Mouse (Mus musculus) T-helper 1 cell (primary cell): ENCODE measurements around the gene 9130008F23Rik.

Source experiments
- in situ Hi-C: fragments of 300-600 bp; cut with MboI, MseI; formaldehyde crosslinking; loops from one replicate; pipeline ENCODE4 v1.15.1; 2025; ENCODE audit warnings: high pct_unique_total_duplicates

The 9130008F23Rik gene

GRCm38 (mm10) chr17:40879924-40880691 is at the start of gene 9130008F23Rik:
9130008F23Rik (minus strand) TSS chr17:40880559.
- in situ Hi-C loops = no loop called here

GRCm38 (mm10) chr17:40915499-40915898 is 35.1 kb upstream of the 9130008F23Rik start:
- in situ Hi-C loops = no loop called here

- in situ Hi-C loops = no loop called here
Measured at GRCm38 (mm10) chr17:40914250-40914649, 33.9 kb upstream of the 9130008F23Rik start, which contains the start of gene Glyatl3. Glyatl3 (minus strand) TSS chr17:40914350.

- in situ Hi-C loops = no loop called here
Measured at GRCm38 (mm10) chr17:40904721-40905154, 24.4 kb upstream of the 9130008F23Rik start.

- in situ Hi-C loops = no loop called here
Measured at GRCm38 (mm10) chr17:40904056-40904597, 23.8 kb upstream of the 9130008F23Rik start.

GRCm38 (mm10) chr17:40903345-40903744 is 23.0 kb upstream of the 9130008F23Rik start:
- in situ Hi-C loops = no loop called here

- in situ Hi-C loops = loop anchor here (5.0 kb wide), 1 partner anchor 73 kb away; no protein-coding TSS in a partner anchor
Measured at GRCm38 (mm10) chr17:40899783-40900363, 19.5 kb upstream of the 9130008F23Rik start.

GRCm38 (mm10) chr17:40896863-40897262 is 16.5 kb upstream of the 9130008F23Rik start:
- in situ Hi-C loops = loop anchor here (5.0 kb wide), 1 partner anchor 70 kb away; no protein-coding TSS in a partner anchor

GRCm38 (mm10) chr17:40887849-40888536 is 7.6 kb upstream of the 9130008F23Rik start:
- in situ Hi-C loops = no loop called here

- in situ Hi-C loops = no loop called here
Measured at GRCm38 (mm10) chr17:40885155-40885554, 4.8 kb upstream of the 9130008F23Rik start.

GRCm38 (mm10) chr17:40882172-40882571 is 1.8 kb upstream of the 9130008F23Rik start:
- in situ Hi-C loops = no loop called here

- in situ Hi-C loops = no loop called here
Measured at GRCm38 (mm10) chr17:40879528-40879923, 833 bp downstream of the 9130008F23Rik start.

GRCm38 (mm10) chr17:40877741-40878140 is 2.6 kb downstream of the 9130008F23Rik start:
- in situ Hi-C loops = no loop called here

GRCm38 (mm10) chr17:40875568-40875967 is 4.8 kb downstream of the 9130008F23Rik start:
- in situ Hi-C loops = no loop called here

GRCm38 (mm10) chr17:40874701-40875100 is 5.7 kb downstream of the 9130008F23Rik start:
- in situ Hi-C loops = no loop called here

GRCm38 (mm10) chr17:40873582-40874011 is 6.8 kb downstream of the 9130008F23Rik start:
- in situ Hi-C loops = no loop called here

- in situ Hi-C loops = no loop called here
Measured at GRCm38 (mm10) chr17:40872626-40873025, 7.7 kb downstream of the 9130008F23Rik start.

GRCm38 (mm10) chr17:40868952-40869747 is 11.2 kb downstream of the 9130008F23Rik start:
- in situ Hi-C loops = no loop called here

GRCm38 (mm10) chr17:40855065-40855464 is 25.3 kb downstream of the 9130008F23Rik start:
- in situ Hi-C loops = no loop called here

GRCm38 (mm10) chr17:40837308-40837707 is 43.1 kb downstream of the 9130008F23Rik start:
- in situ Hi-C loops = no loop called here

GRCm38 (mm10) chr17:40831870-40832269 is 48.5 kb downstream of the 9130008F23Rik start:
- in situ Hi-C loops = no loop called here
